Mouse (Mus musculus): ENCODE measurements around the gene Eml5. TPM values are rescaled to one million over a fixed set of nuclear protein-coding genes. Genes with fewer than 3 reads are reported as not detected.

Eml5 gene
- total and polyA plus RNA-seq, 3 experiments = 2.4 to 3.8 (median 2.5) TPM

DNA sequence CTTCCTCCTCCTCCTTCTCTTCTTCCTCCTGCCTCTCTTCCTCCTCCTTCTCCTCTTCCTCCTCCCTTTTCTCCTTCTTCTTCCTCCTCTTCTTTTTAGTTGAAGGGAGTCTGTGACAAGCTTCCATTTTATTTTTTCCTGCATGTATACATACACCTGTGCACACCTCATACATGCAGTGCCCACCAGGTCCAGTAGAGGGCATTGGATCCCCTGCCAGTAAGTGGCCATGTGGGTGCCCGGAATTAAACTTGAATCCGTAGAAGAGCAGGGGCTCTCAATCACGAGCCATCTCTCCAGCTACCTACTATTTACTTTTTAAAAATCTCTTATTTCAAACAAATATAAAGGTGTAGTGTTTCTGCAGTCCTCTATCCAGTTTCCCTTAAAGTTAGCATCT, 50.5 kb downstream of the Eml5 start:
- H3K27ac ChIP-seq = no peak overlapping the region
- H3K4me1 ChIP-seq (ENCODE audit: control insufficient read depth, insufficient read depth, low read length) = no peaks in the 10 kb centered on the region
- H3K27me3 ChIP-seq (ENCODE audit: control insufficient read depth, insufficient read depth, low read length) = no peaks in the 10 kb centered on the region
- no peaks in the 10 kb centered on the region for H3K36me3 ChIP-seq (ENCODE audit: control insufficient read depth, insufficient read depth, low read length)
- no peaks in the 10 kb centered on the region for H3K79me2 ChIP-seq (replicated peaks; ENCODE audit: control insufficient read depth, insufficient read depth, low read length)
- WGBS = 25% methylated on average over 3 of the region's 3 CpGs
- intact Hi-C loops (cut with DNase I) = no loop called here
- no peak overlapping the region for H3K4me3 ChIP-seq
- DNase-seq = peak in 1 of 2 experiments; percentile 30
- H3K9ac ChIP-seq (ENCODE audit: low read depth, low read length) = no peak overlapping the region
- TF ChIP-seq POLR2A (IDR thresholded peaks at IDR 0.05; ENCODE audit: insufficient read depth, low read depth, low read length) (no peak), CTCF (IDR thresholded peaks at IDR 0.05) (peak; percentile 73), EP300 (IDR thresholded peaks at IDR 0.05; ENCODE audit: insufficient read depth, low read depth, low read length) (no peak)

DNA sequence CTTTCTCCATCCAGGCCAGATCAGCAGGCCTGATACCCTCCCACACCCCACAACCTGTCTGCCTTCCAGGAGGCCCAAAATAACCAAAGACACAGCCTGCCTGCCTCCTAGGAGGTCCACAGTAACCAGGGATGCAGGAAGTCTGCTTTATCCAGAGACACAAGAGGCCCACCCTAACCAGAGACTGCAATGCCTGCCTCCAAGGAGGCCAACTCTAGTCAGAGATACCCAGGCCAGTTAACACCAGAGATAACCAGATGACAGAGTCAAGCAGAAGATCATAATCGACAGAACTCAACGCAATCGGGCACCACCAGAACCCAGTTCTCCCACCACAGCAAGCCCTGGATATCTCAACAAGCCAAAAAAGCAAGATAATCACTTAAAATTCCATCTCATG, 56.5 kb downstream of the Eml5 start:
- Histone ChIP-seq H3K27ac (no peak overlapping the region), H3K79me2 (replicated peaks; ENCODE audit: control insufficient read depth, insufficient read depth, low read length) (no peaks in the 10 kb centered on the region), H3K9ac (ENCODE audit: low read depth, low read length) (no peak overlapping the region), H3K4me3 (no peak overlapping the region), H3K27me3 (ENCODE audit: control insufficient read depth, insufficient read depth, low read length) (no peaks in the 10 kb centered on the region), H3K36me3 (ENCODE audit: control insufficient read depth, insufficient read depth, low read length) (no peaks in the 10 kb centered on the region), H3K4me1 (ENCODE audit: control insufficient read depth, insufficient read depth, low read length) (no peaks in the 10 kb centered on the region)
- intact Hi-C loops (cut with DNase I) = no loop called here
- TF ChIP-seq POLR2A (IDR thresholded peaks at IDR 0.05; ENCODE audit: insufficient read depth, low read depth, low read length) = no peak
- TF ChIP-seq CTCF (IDR thresholded peaks at IDR 0.05) = no peak
- no peak for TF ChIP-seq EP300 (IDR thresholded peaks at IDR 0.05; ENCODE audit: insufficient read depth, low read depth, low read length)
- 97% methylated on average over 3 of the region's 3 CpGs for WGBS
- no peak for DNase-seq

DNA sequence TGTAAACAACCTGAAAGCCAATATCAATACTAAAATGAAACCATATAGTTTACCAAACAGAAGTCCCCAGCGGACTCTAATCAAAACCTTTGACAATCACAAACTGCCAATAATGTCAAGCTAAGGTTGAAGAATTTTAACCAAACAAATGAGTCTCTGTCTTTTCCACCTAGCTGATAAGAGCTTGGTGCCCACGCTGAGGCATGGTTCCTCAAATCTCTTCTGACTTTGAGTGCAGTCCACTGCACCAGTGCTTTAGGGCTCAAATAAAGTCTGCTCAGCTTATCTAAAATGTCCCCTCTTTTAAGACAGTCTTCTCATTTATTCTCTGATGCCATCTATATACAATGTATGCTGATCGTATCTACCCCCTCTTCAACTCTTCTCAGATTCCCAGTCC, 61.1 kb downstream of the Eml5 start:
- intact Hi-C loops (cut with DNase I) = no loop called here
- Histone ChIP-seq H3K4me1 (ENCODE audit: control insufficient read depth, insufficient read depth, low read length) (no peaks in the 10 kb centered on the region), H3K36me3 (ENCODE audit: control insufficient read depth, insufficient read depth, low read length) (no peaks in the 10 kb centered on the region), H3K79me2 (replicated peaks; ENCODE audit: control insufficient read depth, insufficient read depth, low read length) (no peaks in the 10 kb centered on the region), H3K4me3 (no peak overlapping the region), H3K27me3 (ENCODE audit: control insufficient read depth, insufficient read depth, low read length) (no peaks in the 10 kb centered on the region), H3K9ac (ENCODE audit: low read depth, low read length) (no peak overlapping the region), H3K27ac (no peak overlapping the region)
- 79% methylated on average over 3 of the region's 3 CpGs for WGBS
- TF ChIP-seq CTCF (IDR thresholded peaks at IDR 0.05) (no peak), EP300 (IDR thresholded peaks at IDR 0.05; ENCODE audit: insufficient read depth, low read depth, low read length) (no peak), POLR2A (IDR thresholded peaks at IDR 0.05; ENCODE audit: insufficient read depth, low read depth, low read length) (no peak)
- DNase-seq = no peak

DNA sequence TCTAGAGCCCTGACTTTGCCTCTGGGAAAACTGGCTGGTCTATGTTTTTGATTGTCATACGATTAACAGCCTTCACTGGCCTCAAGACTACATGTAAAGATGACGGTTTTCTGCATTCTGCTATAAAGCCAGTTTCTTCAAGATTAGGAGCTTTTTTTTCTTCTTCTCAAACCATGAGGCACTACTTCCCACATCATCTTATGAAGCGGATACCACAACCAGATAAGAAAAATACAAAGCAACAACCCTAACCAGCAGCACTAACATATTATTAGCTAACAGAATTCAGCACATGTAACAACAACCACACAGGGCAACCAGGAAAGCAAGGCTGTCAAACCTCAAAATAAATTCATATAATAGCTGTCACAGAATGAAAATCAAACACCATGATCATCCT, 63.3 kb downstream of the Eml5 start:
- WGBS = 86% methylated on average over 3 of the region's 3 CpGs
- no peak for TF ChIP-seq CTCF (IDR thresholded peaks at IDR 0.05)
- TF ChIP-seq EP300 (IDR thresholded peaks at IDR 0.05; ENCODE audit: insufficient read depth, low read depth, low read length) = no peak
- no peak for TF ChIP-seq POLR2A (IDR thresholded peaks at IDR 0.05; ENCODE audit: insufficient read depth, low read depth, low read length)

DNA sequence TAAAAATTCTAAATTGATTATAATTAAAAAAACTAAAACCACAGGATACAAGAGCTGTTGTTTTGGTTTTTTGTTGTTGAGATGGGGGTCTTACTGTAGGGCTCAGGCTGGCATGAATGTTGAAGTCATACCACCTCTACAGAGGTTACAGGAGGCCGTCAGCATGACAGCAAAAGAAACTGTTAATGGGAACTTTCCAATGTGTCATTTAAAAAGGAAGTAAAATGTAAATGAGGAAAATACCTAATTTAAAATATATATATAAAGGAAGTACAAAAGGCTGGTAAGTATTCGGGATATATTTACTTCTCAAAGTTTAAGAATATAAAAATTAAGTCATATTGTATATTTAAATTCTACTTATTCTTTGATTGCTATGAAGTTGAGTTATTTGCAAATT, 65.8 kb downstream of the Eml5 start:
- Histone ChIP-seq H3K4me1 (ENCODE audit: control insufficient read depth, insufficient read depth, low read length) (no peaks in the 10 kb centered on the region; the same call in 1 of the 2 replicates), H3K36me3 (ENCODE audit: control insufficient read depth, insufficient read depth, low read length) (0 out of 2 replicates have a peak, but pooled peaks cover 2% of the 10 kb centered on the region), H3K27ac (no peak overlapping the region), H3K4me3 (no peak overlapping the region), H3K79me2 (replicated peaks; ENCODE audit: control insufficient read depth, insufficient read depth, low read length) (no peaks in the 10 kb centered on the region), H3K9ac (ENCODE audit: low read depth, low read length) (no peak overlapping the region), H3K27me3 (ENCODE audit: control insufficient read depth, insufficient read depth, low read length) (no peaks in the 10 kb centered on the region)
- TF ChIP-seq EP300 (IDR thresholded peaks at IDR 0.05; ENCODE audit: insufficient read depth, low read depth, low read length) = no peak
- TF ChIP-seq CTCF (IDR thresholded peaks at IDR 0.05) = no peak
- TF ChIP-seq POLR2A (IDR thresholded peaks at IDR 0.05; ENCODE audit: insufficient read depth, low read depth, low read length) = no peak
- intact Hi-C loops (cut with DNase I) = no loop called here
- DNase-seq = no peak
- whole genome bisulfite sequencing = 83% methylated on average over 2 of the region's 2 CpGs

More for the DNA sequence above, 63.3 kb downstream of the Eml5 start:
- intact Hi-C loops (cut with DNase I) = no loop called here
- no peak overlapping the region for H3K4me3 ChIP-seq
- H3K4me1 ChIP-seq (ENCODE audit: control insufficient read depth, insufficient read depth, low read length) = no peaks in the 10 kb centered on the region; the same call in 1 of the 2 replicates
- H3K27ac ChIP-seq = no peak overlapping the region
- H3K79me2 ChIP-seq (replicated peaks; ENCODE audit: control insufficient read depth, insufficient read depth, low read length) = no peaks in the 10 kb centered on the region
- H3K36me3 ChIP-seq (ENCODE audit: control insufficient read depth, insufficient read depth, low read length) = 0 out of 2 replicates have a peak, but pooled peaks cover 2% of the 10 kb centered on the region
- H3K27me3 ChIP-seq (ENCODE audit: control insufficient read depth, insufficient read depth, low read length) = no peaks in the 10 kb centered on the region
- no peak for DNase-seq
- no peak overlapping the region for H3K9ac ChIP-seq (ENCODE audit: low read depth, low read length)

DNA sequence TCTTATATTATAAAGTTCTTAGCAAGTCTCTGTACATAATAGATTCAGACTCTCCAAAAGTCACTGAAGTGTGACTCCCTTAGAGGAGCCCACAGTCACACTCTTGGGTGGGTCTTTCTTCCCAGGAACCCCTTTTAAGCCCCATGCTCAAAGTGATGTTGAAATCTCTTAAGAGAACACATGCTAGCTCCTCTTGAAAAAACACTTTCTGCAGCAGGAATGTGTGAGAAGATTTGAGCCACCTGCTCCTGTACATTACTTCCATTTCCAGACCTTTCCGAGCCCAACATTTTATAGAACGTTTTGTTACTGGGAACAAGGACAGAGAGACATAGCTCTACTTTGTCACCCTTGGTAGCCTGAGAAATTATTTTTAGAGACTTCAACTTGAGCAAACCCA, 66.4 kb downstream of the Eml5 start:
- no peak overlapping the region; the same call in 1 of the 2 replicates for H3K27ac ChIP-seq
- no peaks in the 10 kb centered on the region for H3K27me3 ChIP-seq (ENCODE audit: control insufficient read depth, insufficient read depth, low read length)
- H3K79me2 ChIP-seq (replicated peaks; ENCODE audit: control insufficient read depth, insufficient read depth, low read length) = no peaks in the 10 kb centered on the region
- H3K9ac ChIP-seq (ENCODE audit: low read depth, low read length) = no peak overlapping the region
- DNase-seq = no peak
- TF ChIP-seq CTCF (IDR thresholded peaks at IDR 0.05) = no peak
- TF ChIP-seq POLR2A (IDR thresholded peaks at IDR 0.05; ENCODE audit: insufficient read depth, low read depth, low read length) = no peak
- no peak for TF ChIP-seq EP300 (IDR thresholded peaks at IDR 0.05; ENCODE audit: insufficient read depth, low read depth, low read length)
- H3K4me3 ChIP-seq = no peak overlapping the region
- WGBS = 38% methylated on average over 2 of the region's 2 CpGs
- H3K4me1 ChIP-seq (ENCODE audit: control insufficient read depth, insufficient read depth, low read length) = no peaks in the 10 kb centered on the region; the same call in 1 of the 2 replicates
- intact Hi-C loops (cut with DNase I) = no loop called here
- H3K36me3 ChIP-seq (ENCODE audit: control insufficient read depth, insufficient read depth, low read length) = 0 out of 2 replicates have a peak, but pooled peaks cover 2% of the 10 kb centered on the region

All from heart, adult 2 months (tissue).